Mouse (Mus musculus): ENCODE results near the gene Wnt9a. TPM values are rescaled to one million over a fixed set of nuclear protein-coding genes. Genes with fewer than 3 reads are reported as not detected.
A peak's percentile ranks its signal among the peaks of the same experiment; 100 is the strongest.
"Not testable (repeated sequence)": the region's sequence is repeated elsewhere in the genome, so short reads cannot be mapped to it uniquely, and the experiment has no call there.

The Wnt9a gene
- total RNA-seq (2021) = 1 to 10 TPM; 1.7 to 3.5 TPM
- long read RNA-seq, experiment 1, partial matches to known transcripts = 0 of 2 reads
- long read RNA-seq, experiment 1, other reads (novel, unspliced or antisense) = 1 of 2 reads
- long read RNA-seq, experiment 2, transcript Wnt9a-202 (4 exons, 3,318 nt) = major isoform, 8 of 8 reads
- long read RNA-seq, experiment 2, partial matches to known transcripts = 0 of 8 reads
- long read RNA-seq, experiment 2, other reads (novel, unspliced or antisense) = 0 of 8 reads

DNA sequence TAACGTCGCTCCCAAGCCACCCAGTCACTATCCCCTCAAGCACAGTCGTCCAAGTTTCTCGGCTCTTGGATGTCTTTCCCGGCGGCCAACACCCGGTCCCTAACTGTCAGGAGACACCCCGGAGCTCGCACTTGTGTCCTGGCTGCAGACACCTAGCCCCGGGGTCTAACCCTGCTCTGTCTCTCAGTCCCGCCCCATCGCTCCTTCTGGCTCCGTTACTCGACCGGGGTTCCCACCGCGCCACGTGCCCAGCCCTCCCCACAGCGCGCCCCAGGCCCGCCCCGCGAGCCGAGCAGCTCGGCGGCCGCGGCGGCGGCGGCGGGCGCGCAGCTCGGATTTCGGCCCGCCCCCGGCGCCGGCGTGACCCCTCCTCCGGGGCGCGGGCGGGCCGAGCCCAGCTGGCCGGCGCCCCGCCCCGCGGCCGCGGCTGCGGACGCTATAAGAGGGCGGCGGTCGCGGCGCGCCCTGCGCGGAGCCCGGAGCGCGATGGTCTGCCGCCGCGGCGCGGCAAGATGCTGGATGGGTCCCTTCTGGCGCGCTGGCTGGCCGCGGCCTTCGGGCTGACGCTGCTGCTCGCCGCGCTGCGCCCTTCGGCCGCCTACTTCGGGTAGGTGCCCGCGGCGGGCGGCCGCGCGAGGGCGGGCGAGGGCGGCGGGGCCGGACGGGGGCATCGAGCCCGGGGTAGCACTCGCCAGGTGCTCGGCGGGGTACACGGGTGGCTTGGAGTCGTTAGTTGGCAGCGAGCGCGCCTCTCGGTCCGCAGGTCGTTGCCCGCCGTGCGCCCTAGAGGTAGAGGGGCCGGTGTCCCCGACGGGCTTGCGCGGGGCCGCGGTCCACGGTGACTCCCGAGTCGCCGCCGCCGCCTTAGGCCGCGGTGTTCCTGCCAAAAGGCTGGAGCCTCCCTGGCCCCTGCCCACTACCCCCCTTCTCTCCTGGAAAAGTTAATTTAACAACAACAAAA is at the start of gene Wnt9a:
Gene Wnt9a (plus strand): TSS at position 468 of the 961 bp plus-strand sequence.
- DNase-seq = peak; percentile 80

- DNase-seq = no peak
Observed at GRCm38 (mm10) chr11:59259647-59260046, 47.1 kb upstream of the Wnt9a start.

- no peak for DNase-seq
Observed at GRCm38 (mm10) chr11:59260706-59261493, 45.8 kb upstream of the Wnt9a start.

DNA sequence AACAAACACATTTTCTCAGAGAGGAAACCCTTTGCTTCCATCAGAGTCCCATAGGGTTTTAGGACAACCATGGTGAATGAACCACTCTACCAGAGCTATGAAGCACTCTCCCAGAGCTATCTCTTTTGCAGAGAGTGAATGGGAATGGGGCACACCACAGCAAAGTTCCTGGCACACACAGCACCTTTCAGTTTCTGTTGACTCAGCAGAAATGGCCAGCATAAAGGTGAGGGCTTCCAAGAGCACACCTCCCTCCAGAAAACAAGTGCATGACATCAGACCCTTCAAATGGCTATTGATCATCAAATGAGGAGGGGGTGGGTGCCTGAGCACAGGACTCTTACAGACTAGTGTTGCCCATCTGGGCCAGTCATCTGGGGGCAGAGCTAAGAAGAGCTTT is 44.4 kb upstream of the Wnt9a start:
- no peak for DNase-seq

DNA sequence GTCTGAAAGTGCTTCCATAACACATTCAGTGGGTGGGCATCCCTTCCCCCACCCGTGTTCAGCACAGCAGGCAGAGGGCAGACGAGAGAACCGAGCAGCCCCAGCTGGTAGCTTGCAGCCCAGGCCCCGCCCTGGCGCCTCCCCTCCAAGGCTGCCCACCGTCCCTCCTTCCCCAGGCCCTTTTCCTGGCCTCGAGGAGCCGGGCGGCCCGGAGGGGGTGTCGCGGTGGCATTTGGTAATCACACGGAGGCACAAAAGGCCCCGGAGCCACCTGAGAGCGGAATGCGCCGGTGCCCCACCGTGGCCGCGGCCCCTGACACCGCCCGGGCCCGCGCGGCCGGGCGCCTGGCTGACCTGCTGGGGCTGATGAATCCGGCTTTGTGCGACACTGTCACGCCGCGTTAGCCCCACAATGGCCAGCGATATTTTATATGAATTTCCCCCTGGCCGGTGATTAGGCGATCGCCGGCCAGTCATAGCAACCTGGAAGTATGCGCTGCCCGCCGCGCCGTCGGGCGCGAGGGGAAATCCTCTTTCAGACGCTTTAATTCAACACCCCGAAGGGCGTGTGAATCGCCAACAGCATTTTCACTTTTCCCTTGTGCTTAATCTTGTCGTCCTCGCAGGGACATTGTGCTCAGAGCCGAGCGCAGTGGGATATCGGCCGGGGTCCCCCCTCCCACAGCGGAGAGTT is 42.7 kb upstream of the Wnt9a start:
- peak; percentile 72 for DNase-seq

DNA sequence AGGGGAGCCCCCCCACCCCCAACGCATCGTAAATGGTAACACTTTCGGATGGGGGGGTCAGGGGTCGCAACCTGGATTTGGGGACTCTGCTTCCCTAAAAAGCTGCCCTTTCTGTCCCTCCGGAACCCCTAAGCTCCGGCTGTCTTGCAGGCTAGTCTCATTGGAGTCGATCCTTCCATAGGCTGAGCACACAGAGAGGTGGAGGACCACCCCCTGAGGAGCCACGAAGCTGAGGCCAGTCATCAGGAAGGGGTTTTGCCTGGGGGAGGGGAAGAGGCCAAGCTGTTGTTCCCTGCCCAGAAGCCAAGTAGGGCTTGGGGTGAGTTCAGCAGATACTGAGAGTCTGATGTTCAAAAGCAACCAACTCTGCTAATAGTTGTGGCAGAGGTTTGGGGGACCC is 42.1 kb upstream of the Wnt9a start:
- no peak for DNase-seq

GRCm38 (mm10) chr11:59265154-59265813 is 41.4 kb upstream of the Wnt9a start:
- DNase-seq = no peak

DNA sequence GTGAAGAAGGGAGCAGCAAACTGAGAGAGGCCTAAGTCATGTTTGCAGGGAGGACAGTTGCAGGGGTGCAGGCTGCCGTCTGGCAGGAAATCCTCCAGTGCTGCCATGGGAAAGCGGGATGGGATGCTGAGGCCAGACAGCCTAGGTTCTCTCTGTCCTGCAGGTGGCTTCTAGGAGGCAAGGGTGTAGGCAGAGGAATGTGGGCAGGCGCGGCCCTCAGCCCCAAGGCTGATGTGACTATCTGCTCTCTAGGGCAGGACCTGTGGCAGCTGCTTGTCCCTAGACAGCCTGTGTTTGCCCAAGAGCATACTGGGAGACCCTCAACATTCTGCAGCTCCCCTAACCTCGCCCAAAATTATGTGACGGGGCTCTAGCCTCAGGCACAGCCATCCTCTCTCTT is 40.0 kb upstream of the Wnt9a start:
- DNase-seq = no peak

DNA sequence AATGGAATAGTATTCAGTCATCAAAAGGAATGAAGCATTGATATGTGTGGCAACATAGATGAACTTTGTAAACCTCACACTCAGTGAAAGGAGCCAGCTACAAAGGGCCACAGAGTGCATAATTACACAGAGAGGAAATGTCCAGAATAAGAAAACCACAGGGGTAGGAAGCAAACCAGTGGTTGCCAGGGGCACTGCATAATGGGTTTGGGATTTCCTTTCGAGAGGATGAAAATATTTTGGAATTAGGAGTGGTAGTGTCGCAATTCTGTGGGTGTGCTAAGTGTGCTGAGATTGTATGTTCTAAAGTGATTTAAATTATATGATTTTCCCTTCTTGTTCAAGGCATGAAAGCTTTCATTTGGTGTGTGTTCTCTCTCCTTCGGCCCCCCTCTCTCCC is 32.5 kb upstream of the Wnt9a start:
- DNase-seq = no peak

DNA sequence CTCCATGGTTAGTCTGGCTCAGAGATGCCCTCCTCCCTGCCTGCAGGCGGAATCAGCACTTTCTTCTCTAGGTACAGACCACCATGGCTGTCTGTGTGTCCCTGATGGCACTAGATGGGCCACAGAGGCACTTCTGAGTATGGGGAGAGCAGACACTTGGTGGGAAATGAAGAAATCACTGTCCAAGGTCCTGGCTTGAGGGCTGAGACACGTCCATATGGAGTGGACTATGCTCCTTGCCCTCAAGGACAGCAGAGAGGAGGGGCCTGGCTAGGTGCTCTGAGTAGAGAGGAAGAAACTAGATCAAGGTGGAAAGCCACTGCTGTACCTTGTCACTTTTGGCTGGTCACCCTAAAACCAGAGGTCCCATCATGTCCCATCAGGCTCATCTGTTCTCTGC is 29.9 kb upstream of the Wnt9a start:
- no peak for DNase-seq

GRCm38 (mm10) chr11:59278047-59278446 is 28.7 kb upstream of the Wnt9a start:
- no peak for DNase-seq

DNA sequence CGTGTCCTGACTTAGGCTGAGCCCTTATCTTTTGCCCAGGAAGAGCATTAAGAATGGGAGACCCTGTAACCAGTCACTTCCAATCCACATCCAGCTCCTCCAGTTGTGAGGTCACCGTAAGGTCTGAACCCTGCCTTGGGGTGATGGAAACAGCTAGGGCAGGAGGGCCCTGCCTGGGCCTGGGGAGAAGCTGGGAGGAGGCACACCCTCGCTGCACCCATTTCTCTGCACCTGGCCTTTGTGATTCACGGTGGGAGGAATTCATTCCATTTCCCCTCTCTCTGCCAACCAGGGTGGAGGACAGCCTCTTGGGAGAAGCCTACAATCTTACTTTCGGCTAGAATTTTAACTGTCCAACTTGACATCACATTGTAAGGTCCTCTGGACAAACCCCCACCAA is 24.6 kb upstream of the Wnt9a start:
- DNase-seq = no peak

GRCm38 (mm10) chr11:59282933-59283332 is 23.8 kb upstream of the Wnt9a start:
- DNase-seq = peak; percentile 75

- DNase-seq = no peak
Observed at GRCm38 (mm10) chr11:59284146-59284545, 22.6 kb upstream of the Wnt9a start.

- DNase-seq = no peak
Observed at GRCm38 (mm10) chr11:59289706-59290105, 17.0 kb upstream of the Wnt9a start.

DNA sequence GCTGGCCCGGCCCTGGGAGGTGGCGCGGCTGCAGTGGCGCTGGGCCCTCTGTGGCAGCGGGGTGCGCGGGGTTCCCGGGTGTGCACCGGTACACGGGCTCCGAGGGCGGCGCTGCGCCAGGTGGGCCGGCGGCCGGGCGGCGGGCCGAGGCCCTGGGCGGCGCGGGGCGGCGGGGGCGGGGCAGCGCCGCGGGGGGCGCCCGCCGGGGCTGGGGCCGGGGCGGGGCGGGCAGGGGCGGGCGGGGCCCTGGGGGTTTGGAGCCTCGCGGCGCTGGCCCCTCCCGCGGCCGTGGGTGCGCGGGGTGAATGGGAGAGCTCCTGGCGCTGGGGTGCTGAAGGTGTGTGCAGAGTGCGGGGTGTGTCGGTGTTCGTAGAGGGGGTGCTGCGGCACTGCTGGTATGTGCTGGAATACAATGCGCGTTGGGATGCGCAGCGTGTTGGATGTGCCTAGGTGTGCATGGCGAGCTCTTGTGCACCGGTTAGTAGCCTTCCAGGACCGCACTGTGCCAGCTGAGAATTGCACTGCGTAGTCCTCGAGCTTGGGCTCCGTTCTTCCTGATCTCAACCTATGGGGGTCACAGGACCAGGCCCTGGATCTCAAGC is 15.9 kb upstream of the Wnt9a start, which contains the start of gene Wnt3a:
Gene Wnt3a (minus strand): TSS at position 51 of the 602 bp plus-strand sequence.
- DNase-seq = no peak

DNA sequence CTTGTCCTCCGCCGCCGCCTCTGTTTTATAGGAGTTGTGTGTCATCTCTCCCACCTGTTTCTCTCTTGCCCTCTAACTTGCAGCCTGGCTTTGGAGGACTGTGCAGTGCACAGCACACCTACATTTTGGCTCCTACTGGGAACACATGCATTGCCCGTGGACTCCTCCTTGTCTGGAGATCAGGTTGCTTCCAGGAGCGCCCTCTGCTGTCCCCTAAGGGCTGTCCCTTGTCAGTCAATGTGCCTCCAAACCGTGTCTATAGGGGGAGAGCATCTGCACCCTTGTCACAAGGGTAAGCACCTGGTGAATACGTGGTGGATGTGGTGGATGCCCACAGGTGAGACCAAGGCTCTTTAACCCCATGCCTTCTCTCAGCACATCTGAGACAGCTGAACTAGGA is 13.1 kb upstream of the Wnt9a start:
- peak; percentile 78 for DNase-seq

GRCm38 (mm10) chr11:59297941-59298340 is 8.8 kb upstream of the Wnt9a start:
- DNase-seq = peak; percentile 68

DNA sequence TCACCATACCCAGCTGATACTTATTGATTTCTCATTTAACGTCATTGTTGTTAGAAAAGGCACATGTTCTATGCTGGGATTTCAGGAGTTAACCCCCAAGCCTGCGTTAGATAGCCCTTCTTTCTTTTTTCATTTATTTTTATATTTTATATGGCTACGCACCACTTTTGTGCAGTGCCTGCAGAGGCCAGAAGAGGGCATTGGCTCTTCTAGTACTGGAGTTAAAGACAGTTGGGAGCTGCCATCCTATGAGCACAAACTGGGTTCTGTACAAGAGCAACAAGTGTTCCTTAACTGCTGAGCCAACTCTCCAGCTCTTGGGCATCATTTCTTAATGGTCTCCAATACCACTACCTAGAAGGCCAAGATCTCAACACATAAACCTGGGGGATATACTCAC is 6.5 kb upstream of the Wnt9a start:
- DNase-seq = peak; percentile 54

- not testable (repeated sequence) for DNase-seq
Observed at GRCm38 (mm10) chr11:59301053-59301452, 5.7 kb upstream of the Wnt9a start.
